Mouse (Mus musculus) erythroblast, adult 5-6 weeks (primary cell): ENCODE data around the gene Macrod2. TPM values are rescaled to one million over a fixed set of nuclear protein-coding genes. Genes with fewer than 3 reads are reported as not detected.

Experiments used
- ATAC-seq: replicated peaks from 2 replicates; pipeline ENCODE4 v1.8.0; 2016; ENCODE audit warnings: moderate number of reproducible peaks, mild to moderate bottlenecking, moderate TSS enrichment, inconsistent platforms; ENCODE audit not compliant: poor library complexity, low FRiP score, severe bottlenecking
- total RNA-seq, 2 experiments: library from RNA; stranded (forward) in 1 of 2; stranded (reverse) in 1 of 2; fragments of 150-400 nt in 1 of 2; fragments of 200-764, 138-1000 nt in 1 of 2; gene quantifications; 2 replicates each; pipeline versions ENCODE4 v1.2.3 to v1.2.4; 2015 to 2017; ENCODE audit warnings: low replicate concordance in 2 of 2

Macrod2 gene
- total RNA-seq, 2 experiments from 2014 or later: 2.8 TPM; not detected in 1

DNA sequence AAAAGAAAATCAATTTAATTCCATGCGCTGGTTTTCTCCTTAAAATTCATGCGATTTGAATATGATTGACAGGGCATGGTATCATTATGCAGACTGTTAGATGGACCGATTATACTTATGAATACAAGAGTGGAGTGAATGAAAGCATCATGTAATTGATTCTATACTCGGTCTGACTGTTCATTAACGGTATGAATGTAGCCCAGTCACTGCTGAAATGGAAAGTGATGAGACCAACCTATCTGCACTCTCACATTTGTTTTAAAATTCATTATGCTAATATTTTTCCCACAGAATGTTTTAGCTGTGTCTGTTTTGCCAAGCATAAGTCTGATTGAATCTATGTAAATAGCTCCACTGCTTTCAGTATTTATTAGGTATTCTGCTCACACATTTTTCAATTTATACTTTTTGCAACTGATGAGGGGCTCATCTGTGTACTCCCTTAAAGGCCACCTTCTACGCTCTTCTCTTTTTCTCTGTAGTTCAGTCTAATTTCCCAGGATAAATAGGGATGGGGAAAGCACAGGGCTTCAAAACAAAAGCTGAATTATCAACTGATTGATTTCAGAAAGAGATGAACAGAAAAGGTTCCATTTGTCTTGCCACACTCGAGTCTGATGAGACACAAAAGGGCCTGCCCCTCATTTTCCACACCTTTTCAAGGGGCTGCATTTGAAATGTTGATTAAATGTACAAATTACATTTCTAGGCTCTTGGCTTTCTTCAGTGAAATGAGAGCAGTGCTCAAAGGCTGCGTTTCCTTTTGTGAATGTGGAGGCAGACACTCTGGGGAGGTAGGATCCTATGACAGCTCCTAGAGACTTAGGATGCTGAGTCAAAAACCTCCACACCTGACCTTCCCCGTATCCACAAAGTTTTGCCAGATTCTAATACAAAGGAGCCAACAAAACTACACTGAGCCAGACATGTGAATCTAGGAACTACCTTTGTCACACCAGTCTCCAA lies 1113.1 kb downstream of the Macrod2 start:
- no peak for ATAC-seq

DNA sequence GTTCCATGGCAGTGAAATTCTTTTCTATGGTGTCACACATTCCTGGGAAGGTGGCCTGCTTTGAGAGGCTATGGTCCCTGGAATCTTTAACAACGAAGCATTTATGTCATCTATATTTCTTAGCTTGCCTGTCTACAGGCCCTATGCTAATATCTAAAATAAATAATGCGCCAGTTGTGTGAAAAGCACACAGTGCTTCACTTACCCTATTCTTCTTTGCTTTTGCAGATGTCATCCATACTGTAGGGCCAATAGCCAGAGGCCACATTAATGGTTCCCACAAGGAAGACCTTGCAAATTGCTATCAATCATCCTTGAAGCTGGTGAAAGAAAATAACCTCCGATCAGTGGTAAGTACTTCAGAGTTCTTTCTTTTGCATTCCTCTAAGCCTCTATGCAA lies 1119.9 kb downstream of the Macrod2 start:
- no peak for ATAC-seq

DNA sequence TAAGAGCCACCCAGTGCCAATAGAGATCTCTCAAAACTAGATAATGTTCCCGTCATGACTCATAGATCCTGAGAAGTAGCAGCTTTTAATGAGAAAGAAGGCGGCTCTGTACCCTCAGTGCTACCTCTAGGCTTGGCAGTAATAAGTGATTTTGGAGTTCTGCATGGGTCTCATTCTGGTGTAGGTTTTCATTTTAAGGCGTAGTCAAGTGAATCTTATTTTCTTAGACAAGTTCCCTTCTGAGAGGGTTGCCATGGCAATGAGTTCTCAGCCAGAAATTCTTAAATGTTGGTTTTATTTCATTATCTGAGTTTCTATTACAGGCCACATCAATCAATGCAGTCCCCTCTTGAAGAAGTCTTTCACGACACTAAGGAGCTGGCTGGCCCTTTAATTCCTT lies 1127.0 kb downstream of the Macrod2 start:
- ATAC-seq: no peak

DNA sequence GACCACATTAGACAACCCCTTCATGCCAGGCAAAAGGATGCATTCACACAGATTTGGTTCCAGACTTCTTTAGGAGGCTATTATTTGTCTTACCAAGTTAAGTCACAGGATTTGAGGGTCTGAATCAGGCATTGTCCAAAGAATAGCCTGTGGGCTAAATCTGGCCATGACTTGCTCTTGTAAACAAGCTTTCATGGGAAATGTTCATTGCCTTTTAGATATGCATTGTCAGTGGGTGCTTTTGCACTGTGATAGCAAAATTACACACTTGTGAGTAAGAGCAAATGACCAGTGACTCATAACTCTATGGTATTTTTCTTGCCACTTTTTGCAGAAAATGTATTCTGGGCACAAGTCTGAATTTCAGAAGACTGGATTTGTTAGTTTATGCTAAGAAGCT lies 1150.8 kb downstream of the Macrod2 start:
- no peak for ATAC-seq

GRCm38 (mm10) chr2:141551701-141552100 lies 1156.6 kb downstream of the Macrod2 start:
- ATAC-seq: no peak

DNA sequence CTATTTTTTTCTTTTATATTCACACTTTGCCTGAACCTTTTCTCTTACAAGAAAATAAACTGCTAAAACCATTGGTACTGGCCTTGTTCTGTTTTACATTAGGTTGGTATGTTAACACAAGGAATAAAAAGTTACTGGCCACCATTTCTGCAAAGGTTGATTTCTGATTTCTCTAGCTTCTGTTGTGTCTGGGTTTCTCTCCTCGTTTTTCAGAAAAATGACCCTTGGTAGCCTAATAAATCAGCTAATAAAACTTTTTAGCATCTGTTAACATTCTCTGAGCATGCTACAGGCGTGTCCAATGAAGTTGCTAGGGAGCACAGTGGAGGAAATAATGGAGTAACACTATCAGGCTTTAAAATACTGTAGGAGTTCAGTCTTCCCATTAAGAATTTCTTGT lies 1161.6 kb downstream of the Macrod2 start:
- ATAC-seq: no peak

DNA sequence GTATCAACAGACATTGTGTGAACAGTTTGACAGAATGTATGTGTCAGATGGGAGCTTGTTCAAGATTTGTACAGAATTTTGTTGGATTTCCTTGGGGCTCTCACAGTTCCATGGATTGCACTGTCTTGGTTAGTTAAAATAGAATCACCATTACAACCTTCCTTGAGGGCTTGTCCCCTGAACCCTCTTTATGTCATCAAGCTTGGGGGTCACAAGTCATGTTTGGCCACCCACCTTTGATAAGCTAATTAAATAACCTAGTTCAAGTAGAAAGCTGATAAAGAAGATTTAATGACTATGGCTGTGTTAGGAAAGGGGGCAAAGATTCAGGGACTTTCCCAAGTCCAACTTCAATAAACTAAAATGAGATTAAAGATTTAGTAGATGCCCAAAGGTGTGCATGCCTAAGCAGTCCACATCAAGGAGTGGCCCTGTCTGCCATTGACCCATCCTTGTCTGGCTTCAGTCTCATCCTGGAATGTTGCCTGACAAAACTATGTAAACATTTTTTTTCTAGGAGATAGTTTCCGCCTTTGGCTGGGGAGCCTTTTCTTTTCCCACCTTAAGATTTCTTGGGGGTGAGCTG lies 1163.2 kb downstream of the Macrod2 start:
- no peak for ATAC-seq

DNA sequence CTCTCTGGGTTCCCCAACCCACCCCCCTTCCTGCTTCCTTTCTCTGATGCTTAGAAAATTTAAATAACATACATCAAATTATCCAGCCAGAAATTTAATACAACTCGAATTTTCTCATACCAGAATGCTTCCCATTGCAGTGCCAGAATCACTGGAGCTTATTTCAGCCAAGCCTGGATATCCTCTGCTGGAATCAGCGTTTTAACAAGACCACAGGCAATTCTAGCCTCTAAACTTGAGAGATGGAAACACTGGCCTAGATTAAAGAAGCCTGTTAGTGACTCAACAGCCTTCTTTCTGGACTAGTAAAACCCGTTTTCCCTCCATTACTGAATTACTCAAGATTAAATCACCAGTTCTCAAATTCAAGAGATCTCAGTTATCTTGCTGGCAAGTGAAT lies 1170.9 kb downstream of the Macrod2 start:
- no peak for ATAC-seq

GRCm38 (mm10) chr2:141571360-141571759 lies 1176.3 kb downstream of the Macrod2 start:
- no peak for ATAC-seq

GRCm38 (mm10) chr2:141578206-141578605 lies 1183.1 kb downstream of the Macrod2 start:
- ATAC-seq: no peak

DNA sequence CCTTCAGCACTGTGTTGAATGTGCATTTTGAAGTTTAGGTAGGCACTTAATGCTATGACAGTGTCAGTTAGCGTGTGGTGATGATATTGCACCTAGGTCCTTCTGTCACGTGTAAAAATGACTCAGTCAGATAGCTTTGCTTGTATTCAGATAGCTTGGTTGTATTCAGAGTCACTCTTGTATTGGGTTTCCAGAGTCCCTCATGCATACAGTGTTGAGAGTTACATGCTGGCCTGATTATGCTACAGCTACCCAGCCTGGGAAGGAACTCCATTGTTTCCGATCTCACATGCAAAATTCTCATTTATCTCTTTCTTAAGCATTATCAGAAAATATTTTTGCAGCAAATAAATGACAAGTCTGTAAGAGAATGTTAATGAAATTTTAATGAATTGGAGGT lies 1187.3 kb downstream of the Macrod2 start:
- ATAC-seq: no peak

DNA sequence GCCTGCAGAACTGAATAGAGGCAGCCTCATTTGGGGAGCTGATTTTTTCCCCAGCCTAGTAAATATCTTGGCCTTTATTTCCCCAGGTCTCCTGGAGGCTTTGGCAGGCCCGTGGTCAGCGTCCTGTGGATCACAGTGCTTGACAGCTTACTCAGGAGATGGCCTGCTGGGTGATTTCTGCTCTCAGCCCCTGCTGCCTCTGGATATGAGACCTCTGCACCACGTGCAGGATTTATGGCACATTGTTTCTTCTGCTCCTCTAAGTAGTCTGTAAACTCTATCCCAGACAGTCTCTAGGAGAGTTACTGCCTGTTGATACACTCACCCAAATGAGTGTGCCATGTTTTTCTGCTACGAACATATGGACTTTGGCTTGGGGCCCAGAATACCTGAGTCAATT lies 1187.8 kb downstream of the Macrod2 start:
- ATAC-seq: no peak

DNA sequence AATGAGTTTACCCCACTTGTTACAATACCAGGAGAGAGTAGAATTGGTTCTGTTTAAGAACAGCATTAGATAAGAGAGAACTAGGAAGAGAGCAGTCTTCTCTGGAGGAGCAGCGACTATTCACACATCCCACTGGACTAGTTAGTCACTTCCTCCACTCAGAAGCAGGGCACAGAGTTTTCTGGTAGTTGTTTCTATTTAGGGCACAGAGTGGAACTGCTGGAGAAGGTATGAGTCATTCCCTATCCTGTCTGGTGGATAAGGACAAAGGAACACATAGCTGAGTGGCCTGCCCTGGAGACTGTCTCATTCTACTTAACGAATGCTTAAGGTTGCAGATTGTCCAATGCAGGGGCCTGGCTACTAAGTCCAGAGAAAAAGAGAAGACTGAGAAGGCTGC lies 1192.2 kb downstream of the Macrod2 start:
- no peak for ATAC-seq

- ATAC-seq: no peak
These were observed 1196.2 kb downstream of the Macrod2 start for GRCm38 (mm10) chr2:141591326-141591725.

DNA sequence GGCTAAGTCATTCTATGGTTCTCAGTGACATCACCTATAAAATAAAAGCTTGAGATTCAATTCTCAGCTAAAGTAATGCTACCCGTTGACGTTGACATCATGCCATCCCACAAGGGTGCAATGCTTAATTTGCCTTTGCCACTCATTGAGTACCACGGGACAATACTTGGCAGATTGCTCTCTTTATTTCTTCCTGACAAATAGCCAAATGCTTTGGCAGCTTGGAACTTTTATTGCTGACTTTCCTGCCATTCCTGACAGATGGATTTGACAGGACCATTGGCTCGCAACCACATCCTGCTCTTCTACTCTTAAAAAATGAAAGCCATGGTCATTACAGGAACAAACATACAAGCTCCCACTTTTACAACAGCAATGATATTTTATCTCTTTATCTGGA lies 1199.7 kb downstream of the Macrod2 start:
- no peak for ATAC-seq

GRCm38 (mm10) chr2:141617721-141618120 lies 1222.6 kb downstream of the Macrod2 start:
- ATAC-seq: no peak

GRCm38 (mm10) chr2:141618257-141618656 lies 1223.1 kb downstream of the Macrod2 start:
- ATAC-seq: no peak

DNA sequence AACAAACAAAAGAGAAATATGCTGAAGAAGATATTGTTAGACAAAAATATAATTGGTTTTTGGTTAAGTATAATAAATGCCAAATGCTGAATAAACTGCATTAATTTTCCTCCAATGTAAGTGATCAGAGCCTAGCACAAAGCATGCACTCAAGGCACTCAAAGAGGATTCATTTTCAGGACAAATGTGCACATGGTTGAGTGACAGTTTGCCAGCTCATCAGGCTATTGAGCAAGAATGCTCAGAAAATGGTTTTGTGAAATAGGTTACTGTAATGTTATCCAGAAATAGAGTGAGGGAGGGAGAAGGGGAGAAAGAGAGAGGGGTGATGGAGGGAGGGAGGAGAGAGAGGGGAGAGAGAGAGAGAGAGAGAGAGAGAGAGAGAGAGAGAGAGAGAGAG lies 1268.9 kb downstream of the Macrod2 start:
- ATAC-seq: no peak

DNA sequence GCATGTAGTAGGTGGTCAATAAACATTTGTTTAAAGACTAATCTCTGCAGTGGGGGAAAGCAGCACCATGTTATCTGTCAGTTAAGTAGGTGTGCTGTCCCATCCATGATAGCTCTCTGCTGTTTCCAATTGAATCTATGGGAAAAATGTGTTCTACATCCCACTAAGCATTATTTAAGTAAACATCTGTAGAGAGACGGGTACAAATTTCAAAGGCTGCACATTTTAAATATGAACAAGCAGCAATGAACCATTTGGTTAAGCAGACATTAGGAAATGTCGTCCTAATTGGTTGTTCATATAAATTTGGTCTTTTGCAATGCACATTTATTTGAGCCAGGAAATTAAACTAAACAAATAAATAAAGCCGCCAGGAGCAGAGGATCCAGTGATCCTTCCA lies 1277.7 kb downstream of the Macrod2 start:
- ATAC-seq: no peak

DNA sequence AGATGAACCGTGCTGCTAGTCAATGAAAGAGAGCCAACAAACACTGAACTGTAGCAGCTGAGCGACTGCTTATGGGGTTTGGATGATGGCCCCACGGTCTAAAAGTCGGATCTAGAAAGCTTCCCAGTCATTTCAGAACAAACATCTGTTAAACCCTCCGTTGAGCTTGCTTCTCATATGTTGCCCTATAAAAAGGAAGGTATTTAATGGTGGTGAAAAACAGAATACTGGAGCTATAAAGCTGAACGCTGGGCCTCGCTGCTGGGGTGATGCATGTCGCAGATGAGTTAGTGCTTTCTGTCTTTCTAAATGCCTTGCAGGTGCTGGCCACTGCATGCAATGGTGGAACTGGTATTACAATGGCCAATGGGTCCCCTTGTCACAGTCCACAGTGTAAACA lies 1278.3 kb downstream of the Macrod2 start:
- no peak for ATAC-seq

- ATAC-seq: no peak
These were observed 1302.4 kb downstream of the Macrod2 start for GRCm38 (mm10) chr2:141697541-141697940.
